Mouse (Mus musculus) heart, postnatal 0 days (tissue): Measurements from ENCODE around the gene Nr2f6. TPM values are rescaled to one million over a fixed set of nuclear protein-coding genes. Genes with fewer than 3 reads are reported as not detected.

ENCODE experiments used
- ATAC-seq: fragments of 200-750 bp; cut with Nextera tagmentation; 2 replicates; pipeline ENCODE4 v1.8.0; 2017; ENCODE audit warnings: low read depth, moderate number of reproducible peaks, moderate library complexity; ENCODE audit not compliant: insufficient read depth
- DNase-seq: peaks from one replicate; pipeline ENCODE4 v3.0.0-alpha.2; 2016; ENCODE audit warnings: low spot score
- H3K27ac ChIP-seq: fragments of 300-500 bp; sonication (generic); 2 replicates; pipeline ENCODE4 v1.5.1; 2014; ENCODE audit warnings: low read depth, mild to moderate bottlenecking
- H3K27me3 ChIP-seq: fragments of 300-500 bp; sonication (generic); 2 replicates; pipeline ENCODE4 v1.6.1; 2014; ENCODE audit warnings: low read length, mixed read lengths; ENCODE audit not compliant: control insufficient read depth, insufficient read depth
- H3K36me3 ChIP-seq: fragments of 300-500 bp; sonication (generic); replicated peaks from 2 replicates; pipeline ENCODE4 v1.6.1; 2014; ENCODE audit warnings: low read length, mixed read lengths; ENCODE audit not compliant: control insufficient read depth, insufficient read depth
- H3K4me1 ChIP-seq: fragments of 300-500 bp; sonication (generic); 2 replicates; pipeline ENCODE4 v1.6.1; 2014; ENCODE audit warnings: antibody characterized with exemption; ENCODE audit not compliant: control insufficient read depth, insufficient read depth
- H3K4me2 ChIP-seq: fragments of 300-500 bp; sonication (generic); 2 replicates; pipeline ENCODE4 v1.6.1; 2014; ENCODE audit warnings: low read depth, mild to moderate bottlenecking, low read length, moderate library complexity
- H3K4me3 ChIP-seq: fragments of 300-500 bp; sonication (generic); 2 replicates; pipeline ENCODE4 v1.5.1; 2014; ENCODE audit warnings: low read depth, low read length
- H3K9ac ChIP-seq: fragments of 300-500 bp; sonication (generic); replicated peaks from 2 replicates; pipeline ENCODE4 v1.6.1; 2014; ENCODE audit warnings: low read depth, low read length, mixed read lengths
- H3K9me3 ChIP-seq: fragments of 300-500 bp; sonication (generic); replicated peaks from 2 replicates; pipeline ENCODE4 v1.6.1; 2016; ENCODE audit warnings: low read length; ENCODE audit not compliant: control insufficient read depth
- CTCF ChIP-seq: IDR thresholded peaks from 2 replicates; pipeline ENCODE4 v1.5.1; 2016; ENCODE audit warnings: antibody characterized with exemption, control low read depth, low read depth
- EP300 ChIP-seq: IDR thresholded peaks from 2 replicates; pipeline ENCODE4 v1.6.1; 2016; ENCODE audit warnings: antibody characterized with exemption, low read depth
- WGBS: fragments of 180-500 bp; shearing (Covaris S2); extraction: QIAGEN DNeasy Blood & Tissue Kit; methylation state at CpG from one replicate; pipeline ENCODE4 v1.1.7; 2014; 5-methylcytosine and 5-hydroxymethylcytosine counted together
- polyA plus RNA-seq: library from polyadenylated mRNA; unstranded; fragments of >200 nt; fragmentation: Nextera tagmentation; extraction: Ambion mirVana; gene quantifications from 2 replicates; pipeline ENCODE4 v1.2.1, GENCODE M21; 2015
- total RNA-seq: library from RNA; depleted of rRNA; stranded (reverse); fragments of >200 nt; gene quantifications from 2 replicates; pipeline ENCODE4 v1.2.3, GENCODE M21; 2014; ENCODE audit warnings: low replicate concordance

Nr2f6 gene
- total and polyA plus RNA-seq, 2 experiments from 2014 or later, result 38.3 to 162 TPM

DNA sequence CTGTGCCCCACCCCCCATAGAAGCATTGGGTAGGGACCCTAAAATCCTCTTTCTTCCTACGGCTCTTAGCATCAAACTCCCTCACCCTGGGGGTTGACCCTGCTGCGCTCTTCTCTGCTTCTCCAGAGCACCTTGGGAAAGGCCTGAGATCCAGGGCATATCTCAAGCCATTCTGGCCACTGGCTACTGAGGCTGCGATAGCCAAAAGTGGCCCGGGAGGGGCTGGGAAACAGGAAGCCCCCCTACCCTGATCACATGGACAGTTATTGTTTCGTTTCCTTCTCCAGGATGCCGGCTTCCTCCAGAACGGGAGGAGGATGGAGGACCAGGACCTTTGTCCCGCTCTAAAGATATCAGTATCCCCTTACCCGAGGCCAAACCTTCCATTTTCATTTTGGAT lies 13.9 kb upstream of the Nr2f6 start, which contains the start of gene Ushbp1:
Gene Ushbp1, minus strand, starts transcription at position 174 of the 400 bp plus-strand sequence.
- Histone ChIP-seq H3K4me2 (peak within 1 kb of the TSS; percentile 85), H3K36me3 (peaks cover 17% of the 10 kb centered on the region), H3K4me3 (peak within 1 kb of the TSS; percentile 86), H3K9me3 (no peaks in the 10 kb centered on the region), H3K27ac (peak within 1 kb of the TSS; percentile 87), H3K9ac (peak within 1 kb of the TSS; percentile 31), H3K4me1 (no peaks in the 10 kb centered on the region), H3K27me3 (no peaks in the 10 kb centered on the region)
- TF ChIP-seq CTCF (no peak), EP300 (peak; percentile 71; the same call in 1 of the 2 replicates)
- 0 out of 2 replicates have a peak, but pooled peaks have one; percentile 14 for ATAC-seq
- WGBS, result 66% methylated on average over 9 of the region's 9 CpGs
- no peak for DNase-seq

DNA sequence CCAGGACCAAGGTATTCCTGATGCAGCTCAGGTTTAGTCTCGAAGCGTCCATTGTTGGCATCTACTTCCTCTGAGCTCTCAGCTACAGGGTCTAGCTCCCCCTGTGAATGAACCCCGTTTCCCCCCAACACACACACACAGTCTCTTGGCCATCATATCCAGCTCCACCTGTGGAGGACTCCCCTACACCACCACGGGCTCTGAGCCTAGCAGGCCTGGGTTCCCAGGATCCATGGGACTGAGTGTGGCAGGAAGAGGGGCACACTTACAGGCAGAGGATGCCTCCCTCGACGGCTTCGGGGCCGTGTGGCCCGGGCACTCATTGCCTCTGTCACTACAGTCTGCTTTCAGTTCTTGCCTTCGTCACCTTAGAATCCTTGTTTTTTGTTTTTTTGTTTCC lies 13.3 kb upstream of the Nr2f6 start:
- Histone ChIP-seq H3K27ac (peak overlapping the region; percentile 87), H3K27me3 (no peaks in the 10 kb centered on the region), H3K9ac (peak overlapping the region; percentile 31), H3K4me2 (peak overlapping the region; percentile 50), H3K4me3 (peak overlapping the region; percentile 30), H3K36me3 (peaks cover 17% of the 10 kb centered on the region), H3K4me1 (no peaks in the 10 kb centered on the region), H3K9me3 (no peaks in the 10 kb centered on the region)
- no peak for DNase-seq
- 65% methylated on average over 10 of the region's 10 CpGs for WGBS
- TF ChIP-seq EP300 (no peak), CTCF (no peak)
- no peak for ATAC-seq

DNA sequence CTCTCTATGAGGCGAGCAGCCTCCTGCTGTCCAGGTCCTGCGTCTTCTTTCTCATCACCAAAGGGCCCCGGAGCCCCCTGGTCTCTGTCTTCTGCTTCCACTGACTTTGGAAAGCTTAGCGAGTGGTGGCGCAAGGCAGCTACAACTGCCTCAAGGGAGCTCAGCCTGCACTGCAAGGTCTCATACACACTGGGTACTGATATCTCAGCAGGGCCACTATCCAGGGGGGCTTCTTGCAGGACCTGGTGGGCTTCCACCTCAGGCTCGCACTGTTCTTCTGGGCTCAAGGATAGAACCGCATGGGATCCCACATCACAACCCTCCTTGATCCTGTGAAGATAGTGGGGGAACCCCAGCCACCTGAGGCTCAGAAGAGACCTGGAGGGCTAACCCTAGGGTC lies 12.7 kb upstream of the Nr2f6 start:
- ATAC-seq (no peak), DNase-seq (no peak)
- Histone ChIP-seq H3K9me3 (no peaks in the 10 kb centered on the region), H3K27me3 (no peaks in the 10 kb centered on the region), H3K4me1 (no peaks in the 10 kb centered on the region), H3K9ac (peak overlapping the region; percentile 31), H3K27ac (peak overlapping the region; percentile 87), H3K36me3 (peaks cover 11% of the 10 kb centered on the region), H3K4me2 (peak overlapping the region; percentile 50), H3K4me3 (peak overlapping the region; percentile 30)
- 62% methylated on average over 7 of the region's 7 CpGs for WGBS
- no peak for TF ChIP-seq EP300

- DNase-seq (no peak), ATAC-seq (no peak)
- Histone ChIP-seq H3K4me3 (no peak overlapping the region), H3K27me3 (no peaks in the 10 kb centered on the region), H3K4me2 (peak overlapping the region; percentile 30), H3K36me3 (no peaks in the 10 kb centered on the region), H3K27ac (no peak overlapping the region), H3K9ac (no peak overlapping the region), H3K4me1 (no peaks in the 10 kb centered on the region), H3K9me3 (no peaks in the 10 kb centered on the region)
- WGBS, result 21% methylated on average over 3 of the region's 3 CpGs
- no peak for TF ChIP-seq CTCF
- TF ChIP-seq EP300, result no peak
These were observed 11.1 kb upstream of the Nr2f6 start for GRCm38 (mm10) chr8:71392871-71393270.

- TF ChIP-seq EP300 (no peak), CTCF (no peak)
- no peak overlapping the region for H3K27ac ChIP-seq
- H3K36me3 ChIP-seq, result no peaks in the 10 kb centered on the region
- H3K9me3 ChIP-seq, result no peaks in the 10 kb centered on the region
- no peaks in the 10 kb centered on the region for H3K27me3 ChIP-seq
- H3K4me2 ChIP-seq, result no peak overlapping the region
- no peak for ATAC-seq
- H3K4me1 ChIP-seq, result no peaks in the 10 kb centered on the region
- H3K4me3 ChIP-seq, result no peak overlapping the region
- no peak for DNase-seq
- 73% methylated on average over 5 of the region's 5 CpGs for WGBS
- no peak overlapping the region for H3K9ac ChIP-seq
These were observed 10.6 kb upstream of the Nr2f6 start for GRCm38 (mm10) chr8:71392391-71392790.

DNA sequence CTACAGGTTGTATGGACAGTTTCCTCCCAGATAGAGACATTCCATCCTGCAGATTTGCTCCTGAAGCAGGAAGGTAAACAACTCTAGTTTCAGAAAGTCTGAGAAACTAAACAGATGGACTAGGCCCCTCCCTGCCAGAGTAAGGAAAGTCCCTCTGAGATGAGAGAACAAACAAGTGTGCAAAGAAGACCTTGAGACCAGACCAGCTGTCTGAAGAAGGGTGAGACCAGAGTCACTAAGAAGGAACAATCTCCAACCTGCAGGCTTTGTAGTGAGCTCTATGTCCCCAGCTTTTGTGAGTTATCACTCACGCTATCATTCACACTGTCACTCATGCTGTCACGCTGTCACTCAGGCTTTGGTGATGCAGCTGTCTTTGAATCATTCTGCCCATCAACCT lies 9.9 kb upstream of the Nr2f6 start:
- no peak for ATAC-seq
- no peak overlapping the region for H3K9ac ChIP-seq
- H3K4me1 ChIP-seq, result no peaks in the 10 kb centered on the region
- no peak overlapping the region for H3K4me2 ChIP-seq
- DNase-seq, result no peak
- H3K27me3 ChIP-seq, result no peaks in the 10 kb centered on the region
- no peaks in the 10 kb centered on the region for H3K9me3 ChIP-seq
- 82% methylated on average over 2 of the region's 2 CpGs for WGBS
- no peaks in the 10 kb centered on the region for H3K36me3 ChIP-seq
- H3K4me3 ChIP-seq, result no peak overlapping the region
- no peak overlapping the region for H3K27ac ChIP-seq
- TF ChIP-seq EP300 (no peak), CTCF (no peak)
